Mouse (Mus musculus) kidney, embryonic 14.5 days (tissue): Measurements from ENCODE around the gene Cenpa. TPM values are rescaled to one million over a fixed set of nuclear protein-coding genes. Genes with fewer than 3 reads are reported as not detected.
"Not testable (repeated sequence)": the region's sequence is repeated elsewhere in the genome, so short reads cannot be mapped to it uniquely, and the experiment has no call there.

ENCODE experiments used
- ATAC-seq: fragments of 200-750 bp; cut with Nextera tagmentation; 2 replicates; pipeline ENCODE4 v1.8.0; 2017; ENCODE audit warnings: moderate number of reproducible peaks, mild to moderate bottlenecking, moderate TSS enrichment, moderate library complexity; ENCODE audit not compliant: low FRiP score, low TSS enrichment
- H3K27ac ChIP-seq: fragments of 300-500 bp; sonication (generic); 2 replicates; pipeline ENCODE4 v1.5.1; 2014; ENCODE audit warnings: low read depth, mild to moderate bottlenecking, low read length, moderate library complexity, mixed read lengths
- H3K27me3 ChIP-seq: fragments of 300-500 bp; sonication (generic); 2 replicates; pipeline ENCODE4 v1.6.1; 2014; ENCODE audit warnings: mild to moderate bottlenecking, low read length; ENCODE audit not compliant: control insufficient read depth, insufficient read depth
- H3K36me3 ChIP-seq: fragments of 300-500 bp; sonication (generic); 2 replicates; pipeline ENCODE4 v1.6.1; 2014; ENCODE audit warnings: low read length, mixed read lengths; ENCODE audit not compliant: control insufficient read depth, insufficient read depth
- H3K4me1 ChIP-seq: fragments of 300-500 bp; sonication (generic); 2 replicates; pipeline ENCODE4 v1.6.1; 2014; ENCODE audit warnings: low read length, mixed read lengths; ENCODE audit not compliant: control insufficient read depth, insufficient read depth
- H3K4me2 ChIP-seq: fragments of 300-500 bp; sonication (generic); replicated peaks from 2 replicates; pipeline ENCODE4 v1.6.1; 2014; ENCODE audit warnings: low read depth, mild to moderate bottlenecking, low read length
- H3K4me3 ChIP-seq: fragments of 300-500 bp; sonication (generic); 2 replicates; pipeline ENCODE4 v1.5.1; 2014; ENCODE audit warnings: mild to moderate bottlenecking, low read length
- H3K9ac ChIP-seq: fragments of 300-500 bp; sonication (generic); 2 replicates; pipeline ENCODE4 v1.6.1; 2014; ENCODE audit warnings: low read depth, mild to moderate bottlenecking, low read length, moderate library complexity
- H3K9me3 ChIP-seq: fragments of 300-500 bp; sonication (generic); 2 replicates; pipeline ENCODE4 v1.6.1; 2016; ENCODE audit warnings: low read length; ENCODE audit not compliant: control insufficient read depth
- WGBS: fragments of 180-500 bp; shearing (Covaris S2); extraction: QIAGEN DNeasy Blood & Tissue Kit; methylation state at CpG from one replicate; pipeline ENCODE4 v1.1.7; 2014; 5-methylcytosine and 5-hydroxymethylcytosine counted together
- polyA plus RNA-seq: library from polyadenylated mRNA; unstranded; fragments of >200 nt; fragmentation: Nextera tagmentation; extraction: Ambion mirVana; gene quantifications from 2 replicates; pipeline ENCODE4 v1.2.1, GENCODE M21; 2014

Cenpa gene
- polyA plus RNA-seq, 1 experiment from 2014 or later: 363 TPM

DNA sequence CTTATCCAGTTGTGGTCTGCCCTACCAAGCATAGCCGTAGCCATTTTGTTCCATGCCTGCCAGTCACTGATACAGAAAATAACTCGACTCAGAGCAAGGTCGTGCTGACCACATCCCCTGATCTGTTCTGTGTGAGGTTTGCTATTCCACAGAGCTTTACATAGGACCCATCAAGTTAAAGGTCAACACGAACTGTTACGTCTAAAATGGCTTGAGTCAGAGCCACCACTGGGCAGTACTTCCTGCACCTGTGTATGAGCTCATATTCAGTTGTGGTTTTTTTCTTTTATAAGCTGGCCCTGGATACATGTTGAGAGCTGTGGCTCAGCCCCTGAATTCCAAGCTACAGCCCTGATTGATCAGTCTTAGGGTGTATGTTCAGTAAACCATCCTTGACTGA is 13.0 kb downstream of the Cenpa start:
- 82% methylated on average over 5 of the region's 5 CpGs for WGBS
- ATAC-seq: no peak

GRCm38 (mm10) chr5:30681970-30682369 is 15.4 kb downstream of the Cenpa start:
- H3K4me1 ChIP-seq: no peaks in the 10 kb centered on the region
- H3K9ac ChIP-seq: no peak overlapping the region
- no peaks in the 10 kb centered on the region for H3K9me3 ChIP-seq
- no peak for ATAC-seq
- 89% methylated on average over 5 of the region's 5 CpGs for WGBS
- no peaks in the 10 kb centered on the region for H3K27me3 ChIP-seq
- no peak overlapping the region for H3K4me3 ChIP-seq
- H3K4me2 ChIP-seq: no peak overlapping the region
- 0 out of 2 replicates have a peak, but pooled peaks cover 4% of the 10 kb centered on the region for H3K36me3 ChIP-seq
- no peak overlapping the region for H3K27ac ChIP-seq

More for the DNA sequence above, 13.0 kb downstream of the Cenpa start:
- no peak overlapping the region for H3K9ac ChIP-seq
- H3K9me3 ChIP-seq: no peaks in the 10 kb centered on the region
- no peak overlapping the region for H3K4me2 ChIP-seq
- H3K4me3 ChIP-seq: no peak overlapping the region
- H3K4me1 ChIP-seq: no peaks in the 10 kb centered on the region
- no peak overlapping the region for H3K27ac ChIP-seq
- peaks cover 21% of the 10 kb centered on the region for H3K36me3 ChIP-seq
- no peaks in the 10 kb centered on the region for H3K27me3 ChIP-seq

- no peak overlapping the region for H3K4me3 ChIP-seq
- H3K27me3 ChIP-seq: no peaks in the 10 kb centered on the region
- no peaks in the 10 kb centered on the region for H3K9me3 ChIP-seq
- H3K9ac ChIP-seq: no peak overlapping the region
- ATAC-seq: no peak
- H3K4me1 ChIP-seq: no peaks in the 10 kb centered on the region
- no peaks in the 10 kb centered on the region for H3K36me3 ChIP-seq
- H3K27ac ChIP-seq: no peak overlapping the region
- H3K4me2 ChIP-seq: no peak overlapping the region
Measured at GRCm38 (mm10) chr5:30682967-30683600, 16.5 kb downstream of the Cenpa start.

- Histone ChIP-seq H3K4me2 (no peak overlapping the region), H3K9me3 (no peaks in the 10 kb centered on the region), H3K27ac (no peak overlapping the region), H3K4me3 (no peak overlapping the region), H3K4me1 (no peaks in the 10 kb centered on the region), H3K9ac (no peak overlapping the region), H3K36me3 (no peaks in the 10 kb centered on the region), H3K27me3 (no peaks in the 10 kb centered on the region)
- WGBS: 76% methylated on average over 3 of the region's 3 CpGs
- ATAC-seq: no peak
Measured at GRCm38 (mm10) chr5:30683993-30684392, 17.4 kb downstream of the Cenpa start.

- H3K4me2 ChIP-seq: no peak overlapping the region
- H3K4me1 ChIP-seq: no peaks in the 10 kb centered on the region
- no peaks in the 10 kb centered on the region for H3K9me3 ChIP-seq
Measured at GRCm38 (mm10) chr5:30686781-30687180, 20.2 kb downstream of the Cenpa start.

GRCm38 (mm10) chr5:30700361-30701000 is 33.9 kb downstream of the Cenpa start:
- H3K27me3 ChIP-seq: peaks cover 4% of the 10 kb centered on the region; the same call in 1 of the 2 replicates
- H3K4me2 ChIP-seq: no peak overlapping the region
- H3K9ac ChIP-seq: no peak overlapping the region
- H3K36me3 ChIP-seq: no peaks in the 10 kb centered on the region
- H3K4me3 ChIP-seq: no peak overlapping the region
- no peak for ATAC-seq
- no peaks in the 10 kb centered on the region for H3K4me1 ChIP-seq
- no peak overlapping the region for H3K27ac ChIP-seq
- H3K9me3 ChIP-seq: no peaks in the 10 kb centered on the region
- 79% methylated on average over 8 of the region's 8 CpGs for WGBS

More at GRCm38 (mm10) chr5:30686781-30687180, 20.2 kb downstream of the Cenpa start:
- no peaks in the 10 kb centered on the region for H3K36me3 ChIP-seq
- 64% methylated on average over 3 of the region's 3 CpGs for WGBS
- H3K27ac ChIP-seq: no peak overlapping the region
- H3K27me3 ChIP-seq: no peaks in the 10 kb centered on the region
- ATAC-seq: no peak
- H3K4me3 ChIP-seq: no peak overlapping the region
- no peak overlapping the region for H3K9ac ChIP-seq

- H3K27ac ChIP-seq, H3K27me3 ChIP-seq, H3K36me3 ChIP-seq, ATAC-seq, H3K4me2 ChIP-seq, H3K4me1 ChIP-seq, H3K9ac ChIP-seq, H3K4me3 ChIP-seq, H3K9me3 ChIP-seq: not testable (repeated sequence)
- 51% methylated on average over 4 of the region's 4 CpGs for WGBS
Measured at GRCm38 (mm10) chr5:30701373-30701772, 34.8 kb downstream of the Cenpa start.

DNA sequence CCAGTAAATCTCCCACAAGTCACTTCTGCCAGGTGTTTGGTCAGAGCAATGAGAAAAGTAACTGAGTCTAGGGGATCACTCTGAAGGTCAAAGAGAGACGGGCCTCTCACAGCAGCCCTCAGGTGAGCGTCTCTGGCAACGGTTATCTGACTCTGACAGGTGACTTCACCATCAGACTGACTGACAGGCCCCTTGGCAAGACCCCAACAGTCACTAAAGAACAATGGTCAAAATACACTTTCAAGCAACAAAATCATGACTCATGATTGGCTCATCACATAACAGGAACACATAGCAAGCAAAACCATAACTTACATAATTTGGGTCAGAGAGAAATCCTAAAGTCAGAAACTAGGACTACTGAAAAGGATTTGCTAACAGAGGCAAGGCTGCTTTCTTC is 35.3 kb downstream of the Cenpa start:
- Histone ChIP-seq H3K9me3 (no peaks in the 10 kb centered on the region), H3K36me3 (no peaks in the 10 kb centered on the region), H3K27me3 (peaks cover 4% of the 10 kb centered on the region; the same call in 1 of the 2 replicates), H3K4me2 (no peak overlapping the region), H3K9ac (no peak overlapping the region), H3K27ac (no peak overlapping the region), H3K4me3 (no peak overlapping the region), H3K4me1 (no peaks in the 10 kb centered on the region)
- ATAC-seq: no peak
- WGBS: 78% methylated on average over 3 of the region's 3 CpGs

DNA sequence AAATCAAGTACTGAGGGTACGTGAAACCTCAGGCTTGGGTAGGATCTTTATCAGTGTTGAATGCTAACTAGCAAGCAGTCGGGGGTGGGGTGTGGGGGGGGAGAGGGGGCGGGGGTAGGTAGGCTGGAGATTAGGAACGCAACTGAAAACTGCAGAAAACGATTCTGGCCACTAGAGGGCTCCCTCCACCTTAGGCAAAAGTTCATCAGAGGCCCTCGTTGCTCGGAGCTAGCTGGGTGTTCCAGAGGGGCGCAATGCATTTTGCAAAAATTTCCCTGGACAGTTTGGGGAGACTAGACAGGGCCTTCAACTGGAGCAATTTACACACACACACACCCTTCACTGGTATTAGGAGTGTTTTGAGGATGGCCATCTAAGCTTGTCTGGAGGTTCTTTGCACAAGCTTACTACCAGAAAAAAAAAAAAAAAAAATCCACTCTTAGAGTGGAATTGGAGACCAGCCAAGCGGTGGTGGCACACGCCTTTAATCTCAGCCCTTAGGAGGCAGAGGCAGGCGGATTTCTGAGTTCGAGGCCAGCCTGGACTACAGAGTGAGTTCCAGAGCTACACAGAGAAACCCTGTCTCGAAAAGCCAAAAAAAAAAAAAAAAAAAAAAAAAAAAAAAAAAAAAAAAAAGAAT is 43.3 kb downstream of the Cenpa start:
- peaks cover 35% of the 10 kb centered on the region for H3K27me3 ChIP-seq
- ATAC-seq: no peak
- 8% methylated on average over 13 of the region's 13 CpGs for WGBS

More for the DNA sequence above, 43.3 kb downstream of the Cenpa start:
- H3K9ac ChIP-seq: no peak overlapping the region
- H3K4me1 ChIP-seq: no peaks in the 10 kb centered on the region
- H3K9me3 ChIP-seq: no peaks in the 10 kb centered on the region
- no peak overlapping the region for H3K4me3 ChIP-seq
- H3K4me2 ChIP-seq: no peak overlapping the region
- no peaks in the 10 kb centered on the region for H3K36me3 ChIP-seq
- no peak overlapping the region for H3K27ac ChIP-seq
